Mouse (Mus musculus): Measurements from ENCODE around the gene Ccn5. TPM values are rescaled to one million over a fixed set of nuclear protein-coding genes. Genes with fewer than 3 reads are reported as not detected.

Ccn5 gene
- polyA plus RNA-seq, 1 experiment from 2014 or later: 0.57 TPM

DNA sequence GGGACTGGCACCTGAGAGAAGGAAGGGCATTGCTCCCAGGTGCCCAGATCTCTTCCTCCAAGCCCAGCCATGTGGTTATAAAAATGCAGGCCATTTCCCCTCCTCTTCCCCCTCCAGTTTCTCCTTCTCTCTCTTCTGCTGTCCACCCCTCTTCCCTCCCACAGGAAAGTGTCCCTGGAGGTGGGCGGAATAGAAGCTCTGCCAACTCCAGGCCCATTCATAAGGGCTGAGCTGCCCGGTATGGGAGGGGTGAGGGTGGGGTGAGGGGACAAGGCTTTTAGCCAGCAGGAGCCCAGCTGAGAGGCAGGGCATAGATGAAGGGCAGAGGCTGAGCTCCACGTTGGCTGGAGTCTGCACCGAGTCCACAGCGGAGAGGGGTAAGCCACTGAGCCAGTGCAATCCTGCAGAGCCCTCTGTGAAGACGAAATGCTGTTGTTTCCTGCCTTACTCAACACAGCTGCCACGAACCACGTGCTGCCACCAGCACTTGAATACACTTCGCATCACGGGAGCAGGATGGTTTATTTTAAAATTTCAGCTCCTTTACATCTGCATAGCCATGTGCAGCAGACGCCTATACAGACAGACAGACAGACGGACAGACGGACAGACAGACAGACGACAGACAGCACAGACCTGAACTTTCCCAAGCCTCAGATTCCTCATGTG lies 56.3 kb downstream of the Ccn5 start:
- Histone ChIP-seq H3K9ac (replicated peaks; ENCODE audit: low read length) (no peak overlapping the region), H3K27ac (replicated peaks; ENCODE audit: low read depth, low read length) (no peak overlapping the region), H3K9me3 (ENCODE audit: control insufficient read depth, low read length) (no peaks in the 10 kb centered on the region), H3K27me3 (ENCODE audit: control insufficient read depth, insufficient read depth, low read length) (no peaks in the 10 kb centered on the region), H3K4me1 (ENCODE audit: control insufficient read depth, insufficient read depth, low read length) (peaks cover 24% of the 10 kb centered on the region), H3K36me3 (ENCODE audit: control insufficient read depth, insufficient read depth, low read length) (no peaks in the 10 kb centered on the region), H3K4me2 (ENCODE audit: low read length) (no peak overlapping the region), H3K4me3 (replicated peaks; ENCODE audit: low read depth, low read length) (no peak overlapping the region)
- WGBS: 70% methylated on average over 14 of the region's 14 CpGs
- ATAC-seq (ENCODE audit: low FRiP score, low TSS enrichment): no peak
- DNase-seq: peak; percentile 8

DNA sequence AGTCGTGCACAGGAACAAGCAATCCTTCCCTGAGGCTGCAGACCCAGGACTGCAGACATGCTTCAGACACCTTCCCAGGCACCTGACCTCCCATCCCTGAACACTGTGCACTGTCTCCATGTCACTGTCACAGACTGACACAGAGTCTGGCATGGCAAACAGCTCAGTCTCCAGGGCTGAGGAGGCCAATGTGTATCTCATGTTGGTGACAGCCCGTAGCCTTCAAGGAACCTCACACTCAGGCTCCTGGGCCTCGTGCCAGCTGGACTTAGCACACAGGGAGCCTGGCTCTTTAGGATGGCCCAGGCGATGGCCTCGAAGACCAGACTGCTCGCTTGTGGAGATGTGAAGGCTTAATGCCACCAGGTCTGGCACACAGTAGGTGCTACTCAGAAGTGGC lies 60.2 kb downstream of the Ccn5 start:
- DNase-seq (peak; percentile 21), ATAC-seq (ENCODE audit: low FRiP score, low TSS enrichment) (no peak)
- no peaks in the 10 kb centered on the region for H3K9me3 ChIP-seq (ENCODE audit: control insufficient read depth, low read length)
- no peak overlapping the region for H3K9ac ChIP-seq (replicated peaks; ENCODE audit: low read length)
- peaks cover 10% of the 10 kb centered on the region for H3K4me1 ChIP-seq (ENCODE audit: control insufficient read depth, insufficient read depth, low read length)
- H3K4me3 ChIP-seq (replicated peaks; ENCODE audit: low read depth, low read length): no peak overlapping the region
- H3K4me2 ChIP-seq (ENCODE audit: low read length): no peak overlapping the region
- H3K27ac ChIP-seq (replicated peaks; ENCODE audit: low read depth, low read length): no peak overlapping the region
- H3K36me3 ChIP-seq (ENCODE audit: control insufficient read depth, insufficient read depth, low read length): no peaks in the 10 kb centered on the region
- no peaks in the 10 kb centered on the region for H3K27me3 ChIP-seq (ENCODE audit: control insufficient read depth, insufficient read depth, low read length)
- 88% methylated on average over 6 of the region's 6 CpGs for WGBS

Other genes starting within 250 kb of the Ccn5 start
- 39.5 and 60.6 TPM in 2 replicates for gene Ttpal, start 218.5 kb upstream of the Ccn5 start, polyA plus RNA-seq (2014; fragmentation: Nextera tagmentation; extraction: Ambion mirVana)
- gene Serinc3, start 175.7 kb upstream of the Ccn5 start, polyA plus RNA-seq (2014; fragmentation: Nextera tagmentation; extraction: Ambion mirVana): 30.9 and 39.3 TPM in 2 replicates
- gene Pkig, start 162.5 kb upstream of the Ccn5 start, polyA plus RNA-seq (2014; fragmentation: Nextera tagmentation; extraction: Ambion mirVana): 115 and 128 TPM in 2 replicates
- gene Ada, start 70.6 kb upstream of the Ccn5 start, polyA plus RNA-seq (2014; fragmentation: Nextera tagmentation; extraction: Ambion mirVana): 2.8 and 3.4 TPM in 2 replicates
- gene Kcnk15, start 32.8 kb downstream of the Ccn5 start, polyA plus RNA-seq (2014; fragmentation: Nextera tagmentation; extraction: Ambion mirVana): not detected in 2 replicates
- gene Rims4, start 97.8 kb downstream of the Ccn5 start, polyA plus RNA-seq (2014; fragmentation: Nextera tagmentation; extraction: Ambion mirVana): 6.2 and 11.8 TPM in 2 replicates
- 394 and 437 TPM in 2 replicates for gene Ywhab, start 174.1 kb downstream of the Ccn5 start, polyA plus RNA-seq (2014; fragmentation: Nextera tagmentation; extraction: Ambion mirVana)
- 0.92 and 1.6 TPM in 2 replicates for gene Pabpc1l, start 204.6 kb downstream of the Ccn5 start, polyA plus RNA-seq (2014; fragmentation: Nextera tagmentation; extraction: Ambion mirVana)
- 26.3 and 35.0 TPM in 2 replicates for gene Stk4, start 249.5 kb downstream of the Ccn5 start, polyA plus RNA-seq (2014; fragmentation: Nextera tagmentation; extraction: Ambion mirVana)

Measured in midbrain, embryonic 14.5 days (tissue).